Mouse (Mus musculus) limb, embryonic 12.5 days (tissue): ENCODE results near the gene Il15. TPM values are rescaled to one million over a fixed set of nuclear protein-coding genes. Genes with fewer than 3 reads are reported as not detected.

Source experiments
- ATAC-seq: fragments of 200-750 bp; cut with Nextera tagmentation; 2 replicates; pipeline ENCODE4 v1.8.0; 2017; ENCODE audit warnings: low read depth, moderate TSS enrichment; ENCODE audit not compliant: insufficient number of reproducible peaks, insufficient read depth, low FRiP score, low TSS enrichment
- H3K27ac ChIP-seq: fragments of 300-500 bp; sonication (generic); 2 replicates; pipeline ENCODE4 v1.5.1; 2016; ENCODE audit warnings: mild to moderate bottlenecking, moderate library complexity
- H3K27me3 ChIP-seq: fragments of 300-500 bp; sonication (generic); 2 replicates; pipeline ENCODE4 v1.6.1; 2016; ENCODE audit warnings: mild to moderate bottlenecking, moderate library complexity
- H3K36me3 ChIP-seq: fragments of 300-500 bp; sonication (generic); 2 replicates; pipeline ENCODE4 v1.6.1; 2016; ENCODE audit warnings: mild to moderate bottlenecking, moderate library complexity
- H3K4me1 ChIP-seq: fragments of 300-500 bp; sonication (generic); replicated peaks from 2 replicates; pipeline ENCODE4 v1.6.1; 2016
- H3K4me2 ChIP-seq: fragments of 300-500 bp; sonication (generic); 2 replicates; pipeline ENCODE4 v1.6.1; 2016; ENCODE audit warnings: mild to moderate bottlenecking, moderate library complexity
- H3K4me3 ChIP-seq: fragments of 300-500 bp; sonication (generic); replicated peaks from 2 replicates; pipeline ENCODE4 v1.5.1; 2016; ENCODE audit warnings: mild to moderate bottlenecking
- H3K9ac ChIP-seq: fragments of 300-500 bp; sonication (generic); replicated peaks from 2 replicates; pipeline ENCODE4 v1.6.1; 2016; ENCODE audit warnings: mild to moderate bottlenecking, moderate library complexity
- H3K9me3 ChIP-seq: fragments of 300-500 bp; sonication (generic); 2 replicates; pipeline ENCODE4 v1.6.1; 2016; ENCODE audit warnings: mild to moderate bottlenecking, moderate library complexity
- WGBS: fragments of 180-500 bp; shearing (Covaris S2); methylation state at CpG from one replicate; pipeline ENCODE4 v1.1.7; 2016; 5-methylcytosine and 5-hydroxymethylcytosine counted together
- polyA plus RNA-seq: library from polyadenylated mRNA; unstranded; fragments of >200 nt; fragmentation: Nextera tagmentation; extraction: Ambion mirVana; gene quantifications from 2 replicates; pipeline ENCODE4 v1.2.1, GENCODE M21; 2016

Il15 gene
- polyA plus RNA-seq, 1 experiment from 2014 or later: 3.1 TPM

DNA sequence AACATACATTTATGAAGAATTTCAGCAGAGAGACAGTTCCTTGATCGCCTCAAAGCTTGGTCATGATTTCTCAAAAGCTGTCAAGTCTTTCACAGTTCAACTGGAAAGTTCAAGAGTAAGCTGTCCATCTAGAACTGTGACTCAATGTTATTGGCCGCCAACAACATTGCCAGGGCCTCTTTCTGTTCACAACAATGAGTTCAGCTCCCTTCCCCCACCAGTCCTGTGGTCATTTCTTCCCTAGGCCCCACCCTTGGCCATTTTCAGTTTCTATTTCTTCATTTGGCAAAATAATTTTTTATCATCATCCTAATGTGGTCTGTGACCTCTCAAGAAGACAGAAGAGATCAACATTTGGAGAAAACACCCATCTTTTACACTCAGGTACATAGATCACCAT, 4.5 kb downstream of the Il15 start:
- H3K9ac ChIP-seq: no peak overlapping the region
- no peak for ATAC-seq
- no peaks in the 10 kb centered on the region for H3K27me3 ChIP-seq
- no peaks in the 10 kb centered on the region for H3K36me3 ChIP-seq
- H3K27ac ChIP-seq: no peak overlapping the region
- 88% methylated on average over 2 of the region's 2 CpGs for WGBS
- no peaks in the 10 kb centered on the region for H3K9me3 ChIP-seq
- no peak overlapping the region for H3K4me2 ChIP-seq
- peaks cover 18% of the 10 kb centered on the region for H3K4me1 ChIP-seq
- H3K4me3 ChIP-seq: no peak overlapping the region

DNA sequence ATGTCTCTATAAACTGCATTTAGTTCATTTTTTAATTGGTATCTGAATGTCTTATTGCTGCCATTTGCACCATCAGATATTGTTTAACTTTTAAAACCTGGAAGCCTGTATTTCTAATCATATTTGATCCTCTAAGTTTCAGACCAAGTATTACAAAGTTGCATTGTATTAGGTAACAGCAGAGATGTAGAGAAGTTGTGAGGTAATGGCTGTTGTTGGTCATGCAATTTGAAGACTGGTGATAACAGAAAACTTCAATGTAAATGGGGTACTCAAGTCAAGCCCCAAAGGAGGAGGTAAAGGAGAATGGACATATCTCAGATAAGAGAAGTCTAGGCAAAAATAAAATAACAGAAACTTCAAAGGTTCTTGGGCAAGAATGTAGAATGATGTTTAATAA, 11.8 kb downstream of the Il15 start:
- Histone ChIP-seq H3K4me3 (no peak overlapping the region), H3K27me3 (no peaks in the 10 kb centered on the region), H3K9me3 (no peaks in the 10 kb centered on the region), H3K4me2 (no peak overlapping the region), H3K4me1 (no peaks in the 10 kb centered on the region), H3K36me3 (no peaks in the 10 kb centered on the region), H3K9ac (no peak overlapping the region), H3K27ac (no peak overlapping the region)
- ATAC-seq: no peak

DNA sequence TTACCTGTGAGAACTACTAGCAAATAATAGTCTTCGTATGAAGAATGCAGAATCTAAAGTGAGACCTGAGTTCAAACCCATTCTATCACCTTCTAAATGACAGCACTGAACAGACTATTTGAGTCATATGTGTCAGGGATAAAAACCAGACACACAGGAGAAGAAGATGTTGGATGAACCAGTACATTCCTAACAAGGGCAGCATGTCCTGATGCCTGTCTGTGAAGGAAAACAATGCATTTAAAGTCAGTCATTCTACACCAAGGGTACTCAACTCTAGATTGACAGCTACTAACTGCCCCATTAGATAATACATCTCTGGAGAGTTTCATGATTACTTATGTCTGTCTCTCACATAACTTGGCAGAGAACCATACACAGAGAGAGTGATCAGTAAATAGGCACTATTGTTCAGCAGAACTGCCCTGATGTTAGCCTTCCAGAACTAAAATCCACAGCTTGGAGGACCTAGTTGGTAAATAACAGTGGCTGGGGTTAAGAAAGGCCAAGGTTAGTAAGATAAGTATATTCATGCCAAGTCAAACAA, 14.6 kb downstream of the Il15 start:
- Histone ChIP-seq H3K9me3 (no peaks in the 10 kb centered on the region), H3K4me3 (no peak overlapping the region), H3K27me3 (no peaks in the 10 kb centered on the region), H3K27ac (no peak overlapping the region), H3K9ac (no peak overlapping the region), H3K4me1 (no peaks in the 10 kb centered on the region), H3K36me3 (no peaks in the 10 kb centered on the region), H3K4me2 (no peak overlapping the region)
- ATAC-seq: no peak
- 77% methylated on average over 1 of the region's 1 CpGs for WGBS

DNA sequence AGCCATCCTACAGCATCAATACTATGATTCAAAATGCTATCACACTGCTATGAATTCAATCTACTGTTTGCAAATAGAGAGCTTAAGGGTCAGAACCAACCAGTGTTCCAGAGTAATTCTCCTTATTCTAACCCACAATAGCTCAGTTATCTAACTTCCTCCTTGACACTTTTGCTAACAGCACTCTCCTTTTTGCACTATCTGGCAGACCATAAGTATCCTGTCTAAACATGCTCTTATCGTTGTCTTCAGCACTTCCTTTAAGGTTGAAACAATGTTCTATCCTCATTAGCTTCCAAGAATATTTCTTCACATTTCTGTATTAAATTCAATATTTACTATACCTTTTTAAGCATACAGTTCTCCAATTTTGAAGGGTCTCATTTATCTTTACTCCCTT, 15.4 kb downstream of the Il15 start:
- H3K4me2 ChIP-seq: no peak overlapping the region
- no peak overlapping the region for H3K4me3 ChIP-seq
- no peaks in the 10 kb centered on the region for H3K9me3 ChIP-seq
- WGBS: 89% methylated on average over 1 of the region's 1 CpGs
- ATAC-seq: no peak
- no peaks in the 10 kb centered on the region for H3K36me3 ChIP-seq
- no peak overlapping the region for H3K27ac ChIP-seq
- no peaks in the 10 kb centered on the region for H3K4me1 ChIP-seq
- H3K27me3 ChIP-seq: no peaks in the 10 kb centered on the region
- H3K9ac ChIP-seq: no peak overlapping the region

DNA sequence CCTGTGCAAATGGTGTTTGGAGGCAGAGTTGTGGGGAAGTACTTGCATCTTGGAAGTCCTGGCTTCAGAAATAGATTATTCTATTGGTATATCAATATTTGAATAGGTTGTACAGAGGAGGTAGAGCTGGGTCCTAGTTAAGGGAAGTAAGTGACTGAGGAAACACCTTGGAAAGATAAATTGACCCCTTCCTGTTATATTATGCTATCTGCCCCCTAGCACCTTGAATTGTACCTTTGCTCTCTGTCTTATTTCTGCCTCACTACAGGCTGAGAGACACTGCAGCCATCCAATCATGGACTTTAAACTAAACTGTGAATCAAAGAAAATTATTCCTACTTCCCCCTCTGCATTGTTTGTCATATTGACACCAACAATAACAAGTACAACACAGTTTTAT, 17.2 kb downstream of the Il15 start:
- no peak for ATAC-seq
- no peaks in the 10 kb centered on the region for H3K36me3 ChIP-seq
- H3K4me2 ChIP-seq: no peak overlapping the region
- H3K4me1 ChIP-seq: no peaks in the 10 kb centered on the region
- H3K4me3 ChIP-seq: no peak overlapping the region
- H3K9me3 ChIP-seq: no peaks in the 10 kb centered on the region
- H3K9ac ChIP-seq: no peak overlapping the region
- H3K27me3 ChIP-seq: no peaks in the 10 kb centered on the region
- H3K27ac ChIP-seq: no peak overlapping the region

DNA sequence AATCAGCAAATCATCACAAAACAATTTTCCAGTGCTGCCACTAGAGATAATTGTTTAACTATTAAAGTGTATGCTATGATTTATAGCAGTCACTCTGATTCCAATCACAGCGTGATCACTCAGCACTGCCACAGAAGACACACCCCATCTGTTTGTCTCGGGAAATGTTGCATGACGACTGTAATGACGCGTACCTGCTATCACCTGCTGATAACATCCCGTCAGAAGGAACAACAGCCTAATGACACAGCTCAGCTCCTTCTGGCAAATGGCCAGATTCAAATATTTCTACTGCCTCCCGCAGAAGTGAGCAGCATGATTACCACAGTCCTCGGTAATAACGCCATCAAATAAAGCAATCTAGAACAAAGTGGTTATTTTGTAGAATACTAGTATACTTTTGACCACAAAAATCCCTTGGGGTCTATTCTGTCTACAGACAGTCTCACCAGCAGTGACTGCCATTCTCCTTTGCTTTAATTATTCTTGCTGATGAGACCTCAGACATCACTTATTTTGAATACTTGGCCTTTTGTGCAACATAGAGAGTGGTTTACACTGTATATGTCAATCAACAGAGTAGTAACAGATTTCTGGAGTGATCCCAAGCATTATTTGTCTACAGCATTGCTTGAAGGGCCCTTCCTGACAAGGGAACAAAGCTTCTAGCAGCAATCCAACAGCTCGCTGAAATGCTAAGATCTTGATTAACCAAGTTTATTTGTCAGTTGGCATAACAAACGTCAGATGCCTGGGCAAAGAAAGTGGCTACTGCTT, 18.4 kb downstream of the Il15 start:
- Histone ChIP-seq H3K4me2 (no peak overlapping the region), H3K4me1 (no peaks in the 10 kb centered on the region), H3K9ac (no peak overlapping the region), H3K27me3 (no peaks in the 10 kb centered on the region), H3K36me3 (no peaks in the 10 kb centered on the region), H3K4me3 (no peak overlapping the region), H3K27ac (no peak overlapping the region), H3K9me3 (no peaks in the 10 kb centered on the region)
- 67% methylated on average over 11 of the region's 11 CpGs for WGBS
- no peak for ATAC-seq

DNA sequence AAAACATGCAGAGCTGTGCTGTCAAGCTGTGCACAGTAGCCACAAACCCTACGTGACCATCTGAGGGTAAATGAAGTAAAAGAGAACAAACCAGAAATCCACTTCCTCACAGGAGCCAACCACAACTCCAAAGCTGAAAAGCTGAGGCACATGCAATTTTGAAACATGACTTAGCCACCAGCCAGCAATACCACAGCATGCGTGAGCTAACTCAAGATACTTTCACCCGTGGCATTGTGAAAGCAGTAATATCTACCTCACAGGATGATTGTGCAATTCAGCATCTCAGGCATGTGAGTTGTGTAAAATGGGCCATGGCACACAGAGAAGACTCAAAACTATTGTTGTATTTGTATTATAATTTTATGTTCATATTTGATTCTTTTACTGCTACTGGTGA, 19.7 kb downstream of the Il15 start:
- Histone ChIP-seq H3K27ac (no peak overlapping the region), H3K4me3 (no peak overlapping the region), H3K4me1 (no peaks in the 10 kb centered on the region), H3K27me3 (no peaks in the 10 kb centered on the region), H3K4me2 (no peak overlapping the region), H3K9me3 (no peaks in the 10 kb centered on the region), H3K9ac (no peak overlapping the region), H3K36me3 (no peaks in the 10 kb centered on the region)
- no peak for ATAC-seq
- WGBS: 85% methylated on average over 3 of the region's 3 CpGs

DNA sequence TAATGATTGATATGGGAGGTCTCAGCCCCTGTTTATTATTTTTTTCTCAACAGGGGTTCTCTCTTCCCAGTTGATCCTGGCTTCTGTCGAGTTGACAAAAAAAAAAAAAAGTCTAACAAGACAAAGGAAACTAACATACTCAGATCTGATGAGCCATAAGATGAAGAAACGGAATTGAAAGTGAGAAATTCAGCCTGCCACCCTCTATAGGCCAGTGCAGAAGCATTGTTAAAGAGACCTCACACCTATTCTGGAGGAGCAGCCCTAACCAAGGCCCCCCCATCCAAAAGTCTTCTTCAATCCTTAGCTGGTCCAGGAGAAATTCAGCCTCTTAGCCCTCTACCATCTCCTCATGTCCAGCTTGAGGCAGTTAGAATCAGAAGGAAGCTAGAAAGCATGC, 20.7 kb downstream of the Il15 start:
- Histone ChIP-seq H3K27ac (no peak overlapping the region), H3K27me3 (no peaks in the 10 kb centered on the region), H3K4me1 (no peaks in the 10 kb centered on the region), H3K36me3 (no peaks in the 10 kb centered on the region), H3K4me2 (no peak overlapping the region), H3K9ac (no peak overlapping the region), H3K9me3 (no peaks in the 10 kb centered on the region), H3K4me3 (no peak overlapping the region)
- 52% methylated on average over 2 of the region's 2 CpGs for WGBS
- ATAC-seq: no peak

DNA sequence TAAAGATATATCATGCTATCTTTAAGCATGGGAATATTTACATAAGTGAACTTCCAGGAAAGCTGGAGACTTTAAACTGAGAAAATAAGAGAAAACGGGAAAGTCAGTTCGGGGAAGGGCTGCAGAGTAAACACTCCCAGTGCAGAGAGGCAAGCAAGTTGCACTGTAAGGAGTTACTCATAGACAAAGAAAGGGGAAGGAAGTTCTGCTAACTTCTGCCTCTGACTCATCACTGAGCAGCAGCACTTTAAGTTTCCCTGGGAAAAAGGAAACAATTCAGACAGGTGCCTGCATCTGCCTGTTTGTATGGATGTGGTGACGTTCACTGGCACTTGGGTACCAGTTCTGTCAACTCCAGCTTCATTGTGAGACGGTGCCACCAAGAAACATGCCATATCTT, 28.6 kb downstream of the Il15 start:
- H3K4me1 ChIP-seq: no peaks in the 10 kb centered on the region
- no peak overlapping the region for H3K4me2 ChIP-seq
- H3K27ac ChIP-seq: no peak overlapping the region
- H3K27me3 ChIP-seq: no peaks in the 10 kb centered on the region
- WGBS: 84% methylated on average over 4 of the region's 4 CpGs
- no peak overlapping the region for H3K4me3 ChIP-seq
- H3K9ac ChIP-seq: no peak overlapping the region
- no peak for ATAC-seq
- H3K36me3 ChIP-seq: no peaks in the 10 kb centered on the region
- H3K9me3 ChIP-seq: no peaks in the 10 kb centered on the region

DNA sequence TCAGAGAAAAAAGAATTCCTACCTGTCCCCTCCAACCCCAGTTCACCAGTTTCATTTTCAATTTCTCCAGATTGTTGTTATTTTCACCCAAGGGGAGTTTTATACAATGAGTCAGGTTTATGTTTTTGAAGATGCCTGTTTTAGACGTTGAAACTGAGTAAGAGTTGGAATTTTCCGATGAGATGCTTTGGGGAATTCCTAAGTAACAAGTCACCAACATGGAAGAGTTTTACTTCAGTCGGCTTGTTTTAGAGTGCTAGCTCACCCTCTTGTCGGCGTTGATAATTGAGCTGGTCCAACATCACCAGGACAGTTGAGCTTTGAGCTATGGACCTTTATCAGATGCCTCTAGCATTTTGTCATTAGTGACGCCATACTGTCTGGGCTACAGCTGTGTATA, 30.2 kb downstream of the Il15 start:
- Histone ChIP-seq H3K9ac (no peak overlapping the region), H3K36me3 (no peaks in the 10 kb centered on the region), H3K4me3 (no peak overlapping the region), H3K27ac (no peak overlapping the region), H3K4me1 (no peaks in the 10 kb centered on the region), H3K27me3 (no peaks in the 10 kb centered on the region), H3K9me3 (no peaks in the 10 kb centered on the region), H3K4me2 (no peak overlapping the region)
- WGBS: 89% methylated on average over 6 of the region's 6 CpGs
- no peak for ATAC-seq

DNA sequence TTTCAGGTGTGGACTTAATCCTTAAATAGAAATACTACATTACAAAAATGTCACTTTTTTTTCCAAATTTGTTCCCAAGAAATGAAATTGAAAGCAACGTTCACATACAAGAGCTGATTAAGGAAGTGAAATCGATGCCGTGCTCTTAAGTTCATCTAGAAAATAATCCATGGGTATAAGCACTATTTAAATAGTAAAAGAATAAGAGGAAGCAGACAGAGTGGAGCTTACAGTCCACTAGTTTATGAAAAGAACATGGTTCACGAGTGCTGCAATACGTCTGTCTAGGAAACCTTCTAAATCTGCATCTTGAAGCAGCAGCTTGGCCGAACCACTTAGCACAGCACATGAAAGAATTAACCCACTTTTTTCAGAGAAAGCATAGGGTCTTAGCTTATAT, 32.4 kb downstream of the Il15 start:
- Histone ChIP-seq H3K4me1 (no peaks in the 10 kb centered on the region), H3K4me3 (no peak overlapping the region), H3K9ac (no peak overlapping the region), H3K27ac (no peak overlapping the region), H3K27me3 (no peaks in the 10 kb centered on the region), H3K9me3 (no peaks in the 10 kb centered on the region), H3K4me2 (no peak overlapping the region), H3K36me3 (no peaks in the 10 kb centered on the region)
- no peak for ATAC-seq
- WGBS: 89% methylated on average over 6 of the region's 6 CpGs

DNA sequence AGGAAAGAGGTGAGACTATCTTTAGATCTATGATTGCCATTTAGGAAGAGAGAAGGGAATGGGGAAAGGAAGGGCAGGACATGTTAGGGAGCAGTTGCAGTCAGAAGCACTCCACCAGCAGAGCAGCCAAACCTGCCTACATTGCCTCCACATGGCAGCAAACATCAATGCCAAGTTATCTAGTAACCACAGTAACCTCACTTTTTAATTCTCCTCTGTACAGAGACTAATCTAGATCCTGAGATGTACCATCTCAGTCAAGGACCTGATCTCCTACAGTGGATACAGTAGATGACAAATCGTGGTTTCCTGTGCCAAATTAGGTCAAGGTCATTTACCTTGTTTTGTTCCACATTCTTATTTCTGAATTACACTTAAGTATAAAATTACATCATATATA, 42.0 kb downstream of the Il15 start:
- no peaks in the 10 kb centered on the region for H3K36me3 ChIP-seq
- no peak overlapping the region for H3K27ac ChIP-seq
- H3K4me1 ChIP-seq: no peaks in the 10 kb centered on the region
- no peak overlapping the region for H3K4me2 ChIP-seq
- H3K4me3 ChIP-seq: no peak overlapping the region
- WGBS: 81% methylated on average over 1 of the region's 1 CpGs
- no peaks in the 10 kb centered on the region for H3K9me3 ChIP-seq
- H3K27me3 ChIP-seq: no peaks in the 10 kb centered on the region
- H3K9ac ChIP-seq: no peak overlapping the region
- ATAC-seq: no peak
